Mouse (Mus musculus): Measurements from ENCODE around the gene Slc12a8.

The Slc12a8 gene

GRCm38 (mm10) chr16:33676347-33677312, 159.5 kb downstream of the Slc12a8 start:
- no peak for DNase-seq

DNA sequence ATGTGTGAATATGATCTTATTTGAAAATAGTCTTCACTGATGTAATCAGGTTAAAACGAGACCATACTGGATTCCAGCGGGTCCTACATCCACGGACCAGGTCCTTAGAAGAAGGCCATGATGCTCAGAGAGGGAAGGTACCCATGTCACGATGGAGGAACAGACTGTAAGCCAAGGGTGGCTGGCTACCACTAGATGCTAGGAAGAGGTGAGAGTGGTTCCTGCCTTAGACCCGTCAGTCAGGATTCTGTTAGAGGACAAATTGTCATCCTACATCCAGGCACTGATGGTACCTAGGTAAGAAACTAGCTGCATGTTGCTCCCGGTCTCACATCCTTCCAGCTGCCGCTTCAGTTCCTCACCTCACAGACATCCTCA, 160.2 kb downstream of the Slc12a8 start:
- DNase-seq: no peak

DNA sequence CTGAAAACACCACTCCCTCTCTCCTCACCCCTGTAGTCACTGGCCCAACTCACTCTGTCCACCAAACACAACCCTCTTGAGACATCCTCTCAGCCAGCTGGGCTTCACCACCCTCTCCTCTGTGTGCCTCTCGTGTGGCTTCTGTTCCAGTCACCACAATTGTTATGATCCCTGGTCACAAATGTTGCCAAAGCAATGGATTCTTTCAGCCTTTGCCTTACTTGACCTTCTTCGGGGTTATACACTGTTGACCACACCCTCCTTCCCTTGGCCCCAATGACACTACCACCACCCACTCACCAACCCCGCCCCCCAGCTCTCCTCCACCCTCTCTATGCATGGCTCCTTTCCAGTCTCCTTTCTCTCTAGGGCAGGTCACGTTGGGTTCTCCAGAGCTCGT, 160.8 kb downstream of the Slc12a8 start:
- no peak for DNase-seq

DNA sequence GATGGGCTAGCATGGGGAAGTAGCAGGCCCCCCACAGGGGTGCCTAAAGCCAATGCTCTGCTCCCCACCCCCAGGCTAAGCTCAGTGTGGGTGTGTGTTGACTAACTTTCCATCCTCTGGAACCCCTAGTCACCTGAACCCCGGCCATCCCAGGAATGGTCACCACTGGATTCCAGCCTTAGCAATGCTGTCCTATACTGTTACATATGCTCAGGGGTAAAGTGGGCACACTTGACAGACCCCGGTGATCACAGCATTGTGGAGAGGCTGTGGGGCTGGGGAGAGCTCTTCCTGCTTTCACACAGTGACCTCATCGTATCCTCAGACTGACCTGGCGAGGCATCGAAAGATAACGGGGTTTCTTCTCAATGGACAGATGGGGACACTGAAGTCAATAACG, 163.1 kb downstream of the Slc12a8 start:
- no peak for DNase-seq

- no peak for DNase-seq
Observed at GRCm38 (mm10) chr16:33680816-33681215, 163.7 kb downstream of the Slc12a8 start.

GRCm38 (mm10) chr16:33681661-33682060, 164.5 kb downstream of the Slc12a8 start:
- DNase-seq: no peak

GRCm38 (mm10) chr16:33682651-33683050, 165.5 kb downstream of the Slc12a8 start:
- DNase-seq: no peak

GRCm38 (mm10) chr16:33683206-33684161, 166.4 kb downstream of the Slc12a8 start:
- no peak for DNase-seq

GRCm38 (mm10) chr16:33684162-33684702, 167.1 kb downstream of the Slc12a8 start, which contains the start of gene Heg1:
TSS of gene Heg1 (plus strand) at chr16:33684370.
- peak; percentile 67 for DNase-seq

- DNase-seq: no peak
Observed at GRCm38 (mm10) chr16:33684703-33685701, 167.9 kb downstream of the Slc12a8 start.

GRCm38 (mm10) chr16:33686056-33686455, 168.9 kb downstream of the Slc12a8 start:
- no peak for DNase-seq

DNA sequence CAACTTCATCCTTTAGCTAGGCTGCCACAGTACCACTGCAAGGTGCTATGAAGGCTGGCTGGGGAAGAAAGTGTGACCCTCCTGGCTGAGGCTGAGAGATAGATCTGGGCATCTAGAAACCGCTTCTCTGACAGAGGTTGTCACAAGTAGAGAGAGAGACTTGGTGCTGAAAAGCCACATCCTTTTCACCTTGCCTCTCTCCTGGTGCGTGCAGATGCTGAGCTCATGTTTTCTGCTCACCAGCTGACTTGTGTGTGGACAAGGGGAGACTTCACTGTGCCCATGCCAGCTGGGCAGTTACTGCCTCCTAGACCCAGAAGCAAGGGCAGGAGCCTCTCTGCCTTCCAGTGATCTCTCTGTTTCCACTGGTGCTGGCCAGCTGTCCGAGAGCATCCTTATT, 170.6 kb downstream of the Slc12a8 start:
- no peak for DNase-seq

DNA sequence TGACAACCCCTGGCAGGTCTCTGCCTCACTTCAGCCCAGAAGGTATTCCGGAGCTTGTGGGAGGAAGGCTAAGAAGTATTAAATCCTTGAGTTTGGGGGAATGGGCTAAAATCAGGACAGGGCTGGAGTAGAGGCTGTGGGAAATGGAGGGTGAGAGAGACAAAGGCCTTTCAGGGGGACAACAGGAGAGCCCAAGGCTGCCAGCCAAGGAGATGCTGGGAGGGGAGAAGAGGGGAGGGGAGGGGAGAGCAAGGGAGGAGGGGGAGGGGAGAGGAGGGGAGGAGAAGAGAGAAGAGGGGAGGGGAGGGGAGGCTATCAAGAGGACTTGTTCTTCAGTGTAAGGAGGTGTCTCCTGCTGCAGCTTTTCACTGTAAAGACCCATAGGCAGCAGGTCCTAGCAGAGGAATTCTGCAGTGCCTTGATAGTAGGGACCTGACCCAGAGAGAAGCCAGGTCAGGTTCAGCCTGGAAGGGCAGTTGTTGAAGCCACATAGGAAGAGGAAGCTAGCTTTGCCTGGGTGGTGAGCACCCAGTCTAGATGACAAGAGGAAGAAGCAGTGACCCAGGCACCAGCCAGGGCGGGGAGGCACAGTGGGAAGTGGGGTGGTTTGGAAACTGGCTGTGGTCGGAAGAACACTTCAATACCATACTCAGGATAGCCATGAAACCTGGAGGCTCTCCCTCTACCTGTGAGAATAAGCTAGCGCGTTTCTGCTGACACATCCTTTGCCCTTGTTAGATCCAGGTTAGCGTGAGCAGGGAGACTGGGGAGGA, 174.0 kb downstream of the Slc12a8 start:
- no peak for DNase-seq

DNA sequence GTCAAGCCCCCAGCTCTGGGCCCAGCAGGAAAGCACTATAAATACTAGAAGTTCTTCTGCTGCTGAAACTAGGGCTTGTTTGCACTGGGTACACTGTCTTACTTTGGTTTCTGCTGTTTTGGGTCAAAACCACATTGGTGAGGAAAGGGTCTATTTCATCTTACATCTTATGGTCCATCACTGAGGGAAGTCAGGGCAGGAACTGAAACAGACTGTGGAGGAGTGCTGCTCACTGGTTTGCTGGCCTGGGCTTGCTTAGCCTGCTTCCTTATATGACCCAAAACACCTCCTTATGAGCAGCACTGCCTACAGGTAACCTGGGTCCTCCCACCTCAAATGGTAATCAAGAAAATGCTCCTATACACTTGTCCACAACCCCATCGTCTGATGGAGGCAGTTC, 176.4 kb downstream of the Slc12a8 start:
- DNase-seq: no peak

GRCm38 (mm10) chr16:33696811-33697575, 179.9 kb downstream of the Slc12a8 start:
- peak; percentile 70 for DNase-seq

- no peak for DNase-seq
Observed at GRCm38 (mm10) chr16:33697576-33698276, 180.6 kb downstream of the Slc12a8 start.

DNA sequence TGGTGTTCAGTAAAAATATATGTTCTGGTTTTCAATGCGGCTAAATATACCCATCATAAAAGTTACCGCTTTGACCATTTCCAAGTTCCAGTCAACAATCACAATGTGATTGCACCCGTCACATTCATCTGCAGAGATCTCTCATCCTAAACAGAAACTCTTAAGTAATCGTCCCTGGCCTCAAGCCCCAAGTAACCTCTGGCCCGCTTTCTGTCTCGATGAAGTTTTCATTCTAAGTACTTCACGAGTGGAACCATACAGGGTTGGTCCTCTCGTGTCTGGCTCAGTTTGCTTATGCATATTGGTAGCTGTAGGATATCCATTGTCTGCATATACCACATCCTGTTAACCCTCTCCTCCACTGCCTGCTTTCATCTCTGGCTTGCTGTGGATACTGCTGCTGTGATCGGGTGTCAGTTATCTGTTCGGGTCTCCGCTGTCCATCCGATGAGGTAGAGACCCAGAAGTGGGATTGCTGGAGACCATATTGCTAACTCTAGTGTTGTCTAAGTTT, 181.2 kb downstream of the Slc12a8 start:
- no peak for DNase-seq

GRCm38 (mm10) chr16:33700584-33700983, 183.5 kb downstream of the Slc12a8 start:
- no peak for DNase-seq

GRCm38 (mm10) chr16:33701872-33702271, 184.7 kb downstream of the Slc12a8 start:
- DNase-seq: no peak
